Mouse (Mus musculus): Measurements from ENCODE around the gene Atp6v1g2.
"Not testable (repeated sequence)": the region's sequence is repeated elsewhere in the genome, so short reads cannot be mapped to it uniquely, and the experiment has no call there.

Gene Atp6v1g2

GRCm38 (mm10) chr17:35204494-35205379 lies 28.7 kb upstream of the Atp6v1g2 start, which contains the start of gene Lta:
Gene Lta, minus strand, starts transcription at chr17:35205351.
- DNase-seq = no peak

GRCm38 (mm10) chr17:35205380-35205769 lies 28.1 kb upstream of the Atp6v1g2 start:
- DNase-seq = no peak

GRCm38 (mm10) chr17:35209785-35210535 lies 23.5 kb upstream of the Atp6v1g2 start:
- no peak for DNase-seq

- DNase-seq = no peak
Observed at GRCm38 (mm10) chr17:35210593-35210992, 22.9 kb upstream of the Atp6v1g2 start.

- no peak for DNase-seq
Observed at GRCm38 (mm10) chr17:35213071-35213470, 20.4 kb upstream of the Atp6v1g2 start.

- no peak for DNase-seq
Observed at GRCm38 (mm10) chr17:35218516-35219193, 14.8 kb upstream of the Atp6v1g2 start.

- DNase-seq = no peak
Observed at GRCm38 (mm10) chr17:35219601-35220041, 13.8 kb upstream of the Atp6v1g2 start.

GRCm38 (mm10) chr17:35220156-35220952 lies 13.1 kb upstream of the Atp6v1g2 start, which contains the start of gene Gm16181:
Gene Gm16181, plus strand, starts transcription at chr17:35220834.
- no peak for DNase-seq

GRCm38 (mm10) chr17:35222299-35222698 lies 11.2 kb upstream of the Atp6v1g2 start:
- DNase-seq = no peak

- DNase-seq = no peak
Observed at GRCm38 (mm10) chr17:35224641-35225040, 8.8 kb upstream of the Atp6v1g2 start.

- DNase-seq = no peak
Observed at GRCm38 (mm10) chr17:35225456-35225855, 8.0 kb upstream of the Atp6v1g2 start.

GRCm38 (mm10) chr17:35226561-35227046 lies 6.9 kb upstream of the Atp6v1g2 start:
- no peak for DNase-seq

- no peak for DNase-seq
Observed at GRCm38 (mm10) chr17:35231022-35231421, 2.4 kb upstream of the Atp6v1g2 start.

GRCm38 (mm10) chr17:35232043-35232442 lies 1.4 kb upstream of the Atp6v1g2 start:
- peak; percentile 90 for DNase-seq

- no peak for DNase-seq
Observed at GRCm38 (mm10) chr17:35232659-35233058, 801 bp upstream of the Atp6v1g2 start.

GRCm38 (mm10) chr17:35234090-35234489 lies 630 bp downstream of the Atp6v1g2 start:
- not testable (repeated sequence) for DNase-seq

- DNase-seq = peak; percentile 71
Observed at GRCm38 (mm10) chr17:35234903-35235302, 1.4 kb downstream of the Atp6v1g2 start.

- DNase-seq = peak; percentile 98
Observed at GRCm38 (mm10) chr17:35235614-35236389, 2.3 kb downstream of the Atp6v1g2 start, which contains the start of gene Nfkbil1. Gene Nfkbil1, minus strand, starts transcription at chr17:35235792.

- DNase-seq = peak; percentile 90
Observed at GRCm38 (mm10) chr17:35236390-35236746, 2.9 kb downstream of the Atp6v1g2 start.

GRCm38 (mm10) chr17:35236996-35237395 lies 3.5 kb downstream of the Atp6v1g2 start:
- DNase-seq = no peak

- no peak for DNase-seq
Observed at GRCm38 (mm10) chr17:35237504-35237903, 4.0 kb downstream of the Atp6v1g2 start.

Measured in embryo, embryonic 11 days (tissue).